Comparison of ENCODE assay signal across 8 mouse cellular contexts in genomic region chr2:16738241-16738640, GRCm38 (mm10).
DNase-seq lines count a peak whose midpoint lies in the region; ATAC-seq and TF ChIP-seq lines count a peak whose summit lies in the region.

No protein-coding gene starts in this region.

- no peak overlapping the region for H3K27ac ChIP-seq in embryonic facial prominence, embryonic 14.5 days (replicated peaks; ENCODE audit: low read depth, low read length)
- 0 out of 2 replicates have a peak overlapping the region, but pooled peaks have one; percentile 7 for H3K27ac ChIP-seq in heart, embryonic 11.5 days (ENCODE audit: low read depth, low read length)
- H3K27ac ChIP-seq in layer of hippocampus, adult 2 months: peak overlapping the region; percentile 2; the same call in 1 of the 2 replicates
- no peak overlapping the region for H3K27ac ChIP-seq in lung, postnatal 0 days (ENCODE audit: low read length)
- no peak overlapping the region for H3K27ac ChIP-seq in hindbrain, embryonic 12.5 days
- H3K27ac ChIP-seq in midbrain, embryonic 13.5 days: no peak overlapping the region

- H3K27me3 ChIP-seq in embryonic facial prominence, embryonic 14.5 days (replicated peaks; ENCODE audit: control insufficient read depth, insufficient read depth, low read length): no peaks in the 10 kb centered on the region
- H3K27me3 ChIP-seq in heart, embryonic 11.5 days (ENCODE audit: control insufficient read depth, insufficient read depth, low read length): no peaks in the 10 kb centered on the region
- no peaks in the 10 kb centered on the region for H3K27me3 ChIP-seq in lung, postnatal 0 days (replicated peaks; ENCODE audit: insufficient read depth, low read length)
- H3K27me3 ChIP-seq in hindbrain, embryonic 12.5 days: no peaks in the 10 kb centered on the region
- no peaks in the 10 kb centered on the region for H3K27me3 ChIP-seq in midbrain, embryonic 13.5 days

- H3K4me1 ChIP-seq in embryonic facial prominence, embryonic 14.5 days (ENCODE audit: control insufficient read depth, insufficient read depth, low read length): no peaks in the 10 kb centered on the region
- no peaks in the 10 kb centered on the region for H3K4me1 ChIP-seq in heart, embryonic 11.5 days (ENCODE audit: control insufficient read depth, insufficient read depth, low read length)
- no peaks in the 10 kb centered on the region for H3K4me1 ChIP-seq in lung, postnatal 0 days (ENCODE audit: insufficient read depth, low read depth, low read length)
- H3K4me1 ChIP-seq in hindbrain, embryonic 12.5 days: no peaks in the 10 kb centered on the region
- H3K4me1 ChIP-seq in midbrain, embryonic 13.5 days (replicated peaks): 0 out of 2 replicates have a peak, but pooled peaks cover 4% of the 10 kb centered on the region

- TF ChIP-seq CTCF in layer of hippocampus, adult 2 months (conservative IDR thresholded peaks at IDR 0.05): no peak
- no peak for TF ChIP-seq CTCF in lung, postnatal 0 days (IDR thresholded peaks at IDR 0.05)

- no peaks in the 10 kb centered on the region for H3K36me3 ChIP-seq in embryonic facial prominence, embryonic 14.5 days (ENCODE audit: control insufficient read depth, insufficient read depth, low read length)
- no peaks in the 10 kb centered on the region for H3K36me3 ChIP-seq in heart, embryonic 11.5 days (ENCODE audit: control insufficient read depth, insufficient read depth, low read length)
- no peaks in the 10 kb centered on the region for H3K36me3 ChIP-seq in lung, postnatal 0 days (ENCODE audit: insufficient read depth, low read length)
- no peaks in the 10 kb centered on the region for H3K36me3 ChIP-seq in hindbrain, embryonic 12.5 days
- H3K36me3 ChIP-seq in midbrain, embryonic 13.5 days: no peaks in the 10 kb centered on the region

- no peak overlapping the region for H3K4me2 ChIP-seq in embryonic facial prominence, embryonic 14.5 days (ENCODE audit: low read depth, low read length)
- H3K4me2 ChIP-seq in heart, embryonic 11.5 days: 0 out of 2 replicates have a peak overlapping the region, but pooled peaks have one; percentile 4
- H3K4me2 ChIP-seq in lung, postnatal 0 days (replicated peaks; ENCODE audit: low read depth, low read length): no peak overlapping the region
- H3K4me2 ChIP-seq in hindbrain, embryonic 12.5 days (replicated peaks): no peak overlapping the region
- no peak overlapping the region for H3K4me2 ChIP-seq in midbrain, embryonic 13.5 days (replicated peaks)

- no peaks in the 10 kb centered on the region for H3K9me3 ChIP-seq in embryonic facial prominence, embryonic 14.5 days (ENCODE audit: control insufficient read depth, low read length)
- no peaks in the 10 kb centered on the region for H3K9me3 ChIP-seq in heart, embryonic 11.5 days (replicated peaks; ENCODE audit: control insufficient read depth, low read length)
- no peaks in the 10 kb centered on the region for H3K9me3 ChIP-seq in lung, postnatal 0 days (ENCODE audit: low read length)
- H3K9me3 ChIP-seq in hindbrain, embryonic 12.5 days (replicated peaks): no peaks in the 10 kb centered on the region
- H3K9me3 ChIP-seq in midbrain, embryonic 13.5 days: no peaks in the 10 kb centered on the region

- ATAC-seq in embryonic facial prominence, embryonic 14.5 days (ENCODE audit: low read depth): peak; percentile 78; the same call in 1 of the 2 replicates
- no peak for ATAC-seq in heart, embryonic 11.5 days (replicated peaks; ENCODE audit: insufficient number of reproducible peaks, low FRiP score, low TSS enrichment)
- ATAC-seq in lung, postnatal 0 days: peak; percentile 35; the same call in 1 of the 2 replicates
- no peak for ATAC-seq in hindbrain, embryonic 12.5 days (ENCODE audit: low FRiP score)
- no peak for ATAC-seq in midbrain, embryonic 13.5 days

- 31% methylated on average over 8 of the region's 8 CpGs for WGBS in embryonic facial prominence, embryonic 14.5 days
- WGBS in heart, embryonic 11.5 days (ENCODE audit: insufficient replicate concordance): 27% methylated on average over 8 of the region's 8 CpGs
- 11% methylated on average over 8 of the region's 8 CpGs for WGBS in lung, postnatal 0 days
- WGBS in hindbrain, embryonic 12.5 days: 59% methylated on average over 8 of the region's 8 CpGs
- WGBS in midbrain, embryonic 13.5 days: 61% methylated on average over 8 of the region's 8 CpGs

- peak; percentile 10 for DNase-seq in adrenal gland, adult 8-10 months
- DNase-seq in embryonic facial prominence, embryonic 14.5 days (ENCODE audit: low spot score): peak; percentile 69
- DNase-seq in layer of hippocampus, adult 2 months (ENCODE audit: low spot score in 2 of 2): peak; percentile 62 to 66
- peak; percentile 44 for DNase-seq in lung, postnatal 0 days (ENCODE audit: low spot score)
- DNase-seq in urinary bladder, postnatal 25 days (ENCODE audit: low spot score): peak; percentile 34

- no peak overlapping the region for H3K9ac ChIP-seq in embryonic facial prominence, embryonic 14.5 days (ENCODE audit: low read depth, low read length)
- 0 out of 2 replicates have a peak overlapping the region, but pooled peaks have one; percentile 6 for H3K9ac ChIP-seq in heart, embryonic 11.5 days (ENCODE audit: low read depth, low read length)
- H3K9ac ChIP-seq in lung, postnatal 0 days (replicated peaks; ENCODE audit: low read depth): no peak overlapping the region
- H3K9ac ChIP-seq in hindbrain, embryonic 12.5 days: no peak overlapping the region
- H3K9ac ChIP-seq in midbrain, embryonic 13.5 days (replicated peaks): no peak overlapping the region

- no peak for TF ChIP-seq EP300 in lung, postnatal 0 days (IDR thresholded peaks at IDR 0.05)

- H3K4me3 ChIP-seq in embryonic facial prominence, embryonic 14.5 days (ENCODE audit: low read depth, low read length): no peak overlapping the region
- H3K4me3 ChIP-seq in heart, embryonic 11.5 days (ENCODE audit: low read depth, low read length): no peak overlapping the region
- H3K4me3 ChIP-seq in layer of hippocampus, adult 2 months: no peak overlapping the region
- H3K4me3 ChIP-seq in lung, postnatal 0 days (ENCODE audit: low read depth, low read length): no peak overlapping the region
- no peak overlapping the region for H3K4me3 ChIP-seq in hindbrain, embryonic 12.5 days
- no peak overlapping the region for H3K4me3 ChIP-seq in midbrain, embryonic 13.5 days (replicated peaks)

Comparison
In these comparisons a context has a peak if more than half of its experiments do, and no peak if none do; other contexts are left out.
1. DNase-seq: peak in every context shown above with its lines; median percentile 69 in embryonic facial prominence, embryonic 14.5 days; 64 in layer of hippocampus, adult 2 months; 44 in lung, postnatal 0 days; 34 in urinary bladder, postnatal 25 days; 10 in adrenal gland, adult 8-10 months.
2. ATAC-seq: peak in embryonic facial prominence, embryonic 14.5 days (single experiment) and lung, postnatal 0 days (single experiment); none in heart, embryonic 11.5 days (single experiment), hindbrain, embryonic 12.5 days (single experiment) and midbrain, embryonic 13.5 days (single experiment).
3. H3K27ac ChIP-seq: peak in heart, embryonic 11.5 days (single experiment) and layer of hippocampus, adult 2 months (single experiment); none in embryonic facial prominence, embryonic 14.5 days (single experiment), lung, postnatal 0 days (single experiment), hindbrain, embryonic 12.5 days (single experiment) and midbrain, embryonic 13.5 days (single experiment).